Mouse (Mus musculus) liver, adult 2 months (tissue): ENCODE measurements around the gene Ccnl2. TPM values are rescaled to one million over a fixed set of nuclear protein-coding genes. Genes with fewer than 3 reads are reported as not detected.

Experiments
- DNase-seq: peaks from one replicate; pipeline ENCODE4 v3.0.0-alpha.2; 2011; ENCODE audit warnings: low read depth, low spot score; ENCODE audit errors: extremely low read depth
- H3K27ac ChIP-seq: fragments of 200-500 bp; replicated peaks from 2 replicates; pipeline ENCODE4 v1.5.1; 2012; ENCODE audit warnings: low read depth, mild to moderate bottlenecking, control low read depth, inconsistent platforms, low read length; ENCODE audit not compliant: insufficient read depth
- H3K27me3 ChIP-seq: fragments of 200-500 bp; 2 replicates; pipeline ENCODE4 v1.6.1; 2012; ENCODE audit warnings: mild to moderate bottlenecking, moderate library complexity, low read length, inconsistent platforms; ENCODE audit not compliant: control insufficient read depth, insufficient read depth
- H3K36me3 ChIP-seq: fragments of 200-500 bp; 2 replicates; pipeline ENCODE4 v1.6.1; 2012; ENCODE audit warnings: low read length, inconsistent platforms; ENCODE audit not compliant: control insufficient read depth, insufficient read depth
- H3K4me1 ChIP-seq: fragments of 200-500 bp; 2 replicates; pipeline ENCODE4 v1.6.1; 2011; ENCODE audit warnings: low read length; ENCODE audit not compliant: control insufficient read depth, insufficient read depth
- H3K4me3 ChIP-seq: fragments of 200-500 bp; 2 replicates; pipeline ENCODE4 v1.5.1; 2011; ENCODE audit warnings: low read depth, mild to moderate bottlenecking, control low read depth, low read length, moderate library complexity; ENCODE audit not compliant: insufficient read depth
- H3K79me2 ChIP-seq: fragments of 200-500 bp; 2 replicates; pipeline ENCODE4 v1.6.1; 2012; ENCODE audit warnings: inconsistent platforms, mild to moderate bottlenecking, low read length, moderate library complexity; ENCODE audit not compliant: control insufficient read depth, insufficient read depth
- H3K9ac ChIP-seq: fragments of 200-500 bp; 2 replicates; pipeline ENCODE4 v1.6.1; 2012; ENCODE audit warnings: low read depth, mild to moderate bottlenecking, control low read depth, inconsistent platforms, low read length
- CTCF ChIP-seq: fragments of 200-500 bp; IDR thresholded peaks from 2 replicates; pipeline ENCODE4 v1.5.1; 2011; ENCODE audit warnings: low read depth, low read length, control low read depth
- POLR2A ChIP-seq: fragments of 200-500 bp; IDR thresholded peaks from 2 replicates; pipeline ENCODE4 v1.6.1; 2011; ENCODE audit warnings: low read length, control low read depth; ENCODE audit not compliant: insufficient read depth; ENCODE audit errors: extremely low read depth
- WGBS: fragments of 180-500 bp; shearing (Covaris S2); methylation state at CpG from one replicate; pipeline ENCODE4 v1.1.7; 2018; 5-methylcytosine and 5-hydroxymethylcytosine counted together
- polyA plus RNA-seq: library from polyadenylated mRNA; depleted of rRNA; stranded (reverse); fragments of >200 nt; gene quantifications from 2 replicates; pipeline ENCODE4 v1.2.3, GENCODE M21; 2012
- total RNA-seq: library from RNA; depleted of rRNA; stranded (reverse); fragments of >200 nt; gene quantifications from 2 replicates; pipeline ENCODE4 v1.2.3, GENCODE M21; 2014

Gene Ccnl2
- total and polyA plus RNA-seq, 2 experiments, result 56.1 to 61.8 TPM

DNA sequence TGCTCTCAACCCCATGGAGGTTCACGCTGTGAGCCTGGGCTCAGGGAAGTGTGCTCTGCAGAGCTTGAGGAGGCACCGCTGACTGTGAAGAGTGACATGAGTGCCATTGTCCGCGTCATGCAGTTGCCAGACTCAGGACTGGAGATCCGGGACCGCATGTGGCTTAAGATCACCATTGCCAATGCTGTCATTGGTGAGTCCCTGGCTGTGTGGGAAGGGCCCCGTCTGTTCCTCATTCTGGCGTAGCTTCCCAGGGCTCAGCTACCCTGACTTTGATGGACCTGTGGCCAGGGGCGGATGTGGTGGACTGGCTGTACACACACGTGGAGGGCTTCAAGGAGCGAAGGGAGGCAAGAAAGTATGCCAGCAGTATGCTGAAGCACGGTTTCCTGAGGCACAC, 43.8 kb downstream of the Ccnl2 start:
- DNase-seq, result no peak
- Histone ChIP-seq H3K79me2 (peaks cover 7% of the 10 kb centered on the region), H3K36me3 (peaks cover 7% of the 10 kb centered on the region; the same call in 1 of the 2 replicates), H3K27ac (no peak overlapping the region), H3K4me3 (no peak overlapping the region), H3K4me1 (peaks cover under 1% of the 10 kb centered on the region), H3K27me3 (no peaks in the 10 kb centered on the region), H3K9ac (no peak overlapping the region)
- no peak for TF ChIP-seq POLR2A
- no peak for TF ChIP-seq CTCF
- WGBS, result 93% methylated on average over 12 of the region's 12 CpGs

DNA sequence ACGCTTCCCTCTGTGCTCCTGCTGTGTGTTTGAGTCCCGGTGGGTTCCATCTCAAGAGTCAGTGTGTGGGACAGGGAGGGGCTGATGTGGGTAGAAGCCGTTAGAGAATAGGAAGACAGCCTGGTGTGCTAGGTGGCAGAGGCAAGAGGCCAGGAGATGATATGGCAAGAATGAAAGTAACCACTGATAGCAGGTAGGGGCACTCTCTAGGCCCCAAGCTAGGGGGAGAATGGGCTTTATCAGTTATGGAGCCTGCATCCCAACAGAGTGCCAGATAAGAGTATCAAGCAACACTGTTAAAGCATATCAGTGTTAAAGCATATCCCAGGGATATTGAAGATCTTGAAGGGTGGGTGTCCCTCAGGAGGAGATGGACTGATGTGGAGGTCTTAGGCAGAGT, 44.6 kb downstream of the Ccnl2 start:
- TF ChIP-seq POLR2A (no peak), CTCF (no peak)
- Histone ChIP-seq H3K4me1 (no peaks in the 10 kb centered on the region), H3K4me3 (no peak overlapping the region), H3K36me3 (peaks cover 7% of the 10 kb centered on the region; the same call in 1 of the 2 replicates), H3K27me3 (no peaks in the 10 kb centered on the region), H3K9ac (no peak overlapping the region), H3K27ac (no peak overlapping the region), H3K79me2 (peaks cover 2% of the 10 kb centered on the region; the same call in 1 of the 2 replicates)
- WGBS, result 82% methylated on average over 3 of the region's 3 CpGs
- DNase-seq, result no peak

DNA sequence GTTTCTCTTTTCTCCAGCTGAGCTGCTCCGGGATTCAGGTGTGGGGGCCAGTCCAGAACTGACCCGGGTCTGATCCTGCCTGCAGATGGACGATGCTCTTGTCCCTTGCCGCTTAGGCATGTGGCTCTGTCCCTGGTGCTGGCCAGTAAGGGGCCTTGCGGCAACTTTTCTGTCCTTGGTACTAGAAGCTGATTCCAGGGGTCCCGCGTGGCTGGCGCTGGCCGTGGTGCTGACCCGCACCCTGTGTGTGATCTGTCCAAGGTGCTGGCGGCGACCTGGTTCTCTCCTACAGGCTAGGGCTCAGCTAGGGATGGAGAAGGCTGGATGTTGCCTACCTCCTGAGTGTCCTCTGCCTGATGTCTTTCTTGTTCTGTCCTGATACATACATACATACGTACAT, 47.0 kb downstream of the Ccnl2 start:
- H3K36me3 ChIP-seq, result peaks cover 7% of the 10 kb centered on the region; the same call in 1 of the 2 replicates

DNA sequence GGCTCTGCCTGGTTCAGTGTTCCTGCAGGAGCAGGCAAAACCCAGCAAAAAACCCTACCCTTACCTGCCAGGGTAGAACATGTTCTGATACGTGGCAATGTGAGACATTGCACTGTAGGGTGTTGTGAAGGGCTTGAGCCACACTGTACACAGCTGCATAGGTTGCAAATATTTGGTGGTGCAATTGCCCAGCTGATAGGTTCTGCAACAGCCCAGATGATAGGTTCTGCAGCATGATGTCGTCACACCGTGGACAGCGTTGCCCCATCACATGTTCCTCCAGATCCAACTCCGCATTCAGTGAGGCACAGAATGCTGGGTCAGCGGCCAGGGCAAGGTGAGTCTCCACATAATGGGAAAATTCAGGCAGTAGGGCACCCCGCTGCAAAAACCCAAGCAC, 49.5 kb downstream of the Ccnl2 start:
- no peak overlapping the region for H3K27ac ChIP-seq
- no peaks in the 10 kb centered on the region for H3K4me1 ChIP-seq
- H3K79me2 ChIP-seq, result no peaks in the 10 kb centered on the region
- 64% methylated on average over 7 of the region's 7 CpGs for WGBS
- peak; percentile 39 for DNase-seq
- no peak overlapping the region for H3K9ac ChIP-seq
- H3K27me3 ChIP-seq, result no peaks in the 10 kb centered on the region
- H3K4me3 ChIP-seq, result no peak overlapping the region
- TF ChIP-seq CTCF, result no peak
- TF ChIP-seq POLR2A, result no peak
- H3K36me3 ChIP-seq, result peaks cover 6% of the 10 kb centered on the region; the same call in 1 of the 2 replicates

More for the DNA sequence above, 47.0 kb downstream of the Ccnl2 start:
- WGBS, result 70% methylated on average over 13 of the region's 13 CpGs
- H3K4me1 ChIP-seq, result no peaks in the 10 kb centered on the region
- H3K27ac ChIP-seq, result no peak overlapping the region
- no peak for DNase-seq
- TF ChIP-seq POLR2A (no peak), CTCF (no peak)
- no peaks in the 10 kb centered on the region for H3K27me3 ChIP-seq
- H3K4me3 ChIP-seq, result no peak overlapping the region
- no peak overlapping the region for H3K9ac ChIP-seq
- H3K79me2 ChIP-seq, result no peaks in the 10 kb centered on the region

DNA sequence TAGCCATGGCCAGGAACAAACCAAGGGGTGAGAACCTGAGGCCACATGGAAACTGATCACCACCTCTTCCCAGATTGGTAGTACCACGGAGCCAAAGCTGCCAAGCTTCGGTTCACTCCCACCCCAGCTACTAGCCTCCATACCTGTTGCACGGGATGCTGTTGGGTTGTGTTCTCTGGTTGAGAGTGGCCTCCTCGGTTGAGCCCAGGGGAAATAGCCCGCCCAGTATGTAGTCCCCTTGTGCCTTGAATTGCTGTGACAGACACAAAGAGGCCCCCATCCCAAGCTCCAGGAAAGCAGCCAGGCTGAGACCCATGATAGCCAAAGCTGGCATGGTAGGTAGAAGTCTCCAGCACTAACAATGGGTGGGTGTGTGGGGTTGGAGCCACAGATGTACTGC, 50.7 kb downstream of the Ccnl2 start, which contains the start of gene Tas1r3:
Gene Tas1r3 (minus strand): TSS at position 362 of the 400 bp plus-strand sequence.
- no peak for TF ChIP-seq POLR2A
- TF ChIP-seq CTCF, result no peak
- no peak for DNase-seq
- Histone ChIP-seq H3K4me1 (no peaks in the 10 kb centered on the region), H3K36me3 (peaks cover 6% of the 10 kb centered on the region; the same call in 1 of the 2 replicates), H3K9ac (no peak within 1 kb of the TSS), H3K4me3 (no peak within 1 kb of the TSS), H3K27ac (no peak within 1 kb of the TSS), H3K79me2 (no peaks in the 10 kb centered on the region), H3K27me3 (no peaks in the 10 kb centered on the region)
- 78% methylated on average over 5 of the region's 5 CpGs for WGBS

DNA sequence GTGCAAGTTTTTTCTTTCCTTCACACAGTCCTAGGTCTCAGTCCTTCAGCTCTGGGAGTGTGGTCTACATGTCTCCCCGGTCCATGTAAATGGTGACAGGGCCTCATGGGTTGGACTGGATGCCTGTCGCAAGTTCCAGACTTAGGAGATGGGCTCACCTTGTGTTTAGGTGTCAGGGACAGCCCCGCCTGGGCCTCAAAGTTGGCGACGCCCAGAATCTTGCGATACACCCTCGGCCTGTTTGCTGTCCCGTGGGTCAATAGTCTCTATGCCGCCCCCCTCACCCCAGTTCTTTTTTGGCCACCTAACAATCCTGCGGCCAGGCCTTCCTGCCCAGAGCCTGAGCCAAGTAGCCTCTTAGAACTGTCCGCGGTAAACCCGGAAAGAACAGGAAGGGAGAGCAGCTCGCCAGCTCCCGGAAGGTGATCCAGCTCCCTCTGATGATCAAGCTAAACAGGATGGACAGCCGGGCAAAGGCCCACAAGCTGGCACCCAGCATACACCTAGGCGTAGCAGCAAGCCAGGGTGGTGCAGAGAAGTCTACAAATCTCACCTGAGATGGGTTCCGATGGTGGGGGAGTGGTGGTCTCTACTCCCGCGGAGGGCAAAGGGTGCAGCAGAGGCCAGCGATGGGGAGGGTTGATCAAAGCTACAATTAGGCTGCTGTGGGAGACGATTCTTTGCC, 56.5 kb downstream of the Ccnl2 start:
- H3K4me3 ChIP-seq, result peak overlapping the region; percentile 90
- WGBS, result 4% methylated on average over 22 of the region's 22 CpGs
- peaks cover 4% of the 10 kb centered on the region; the same call in 1 of the 2 replicates for H3K79me2 ChIP-seq
- peak overlapping the region; percentile 76 for H3K9ac ChIP-seq
- H3K27ac ChIP-seq, result peak overlapping the region; percentile 30
- DNase-seq, result peak; percentile 57
- no peaks in the 10 kb centered on the region for H3K27me3 ChIP-seq
- H3K36me3 ChIP-seq, result peaks cover 4% of the 10 kb centered on the region; the same call in 1 of the 2 replicates
- TF ChIP-seq POLR2A (no peak), CTCF (no peak)
- peaks cover 10% of the 10 kb centered on the region for H3K4me1 ChIP-seq
